Mouse (Mus musculus): ENCODE data around the gene Apoa1.
A peak's percentile ranks its signal among the peaks of the same experiment; 100 is the strongest.

The Apoa1 gene

GRCm38 (mm10) chr9:46256658-46257385, 28.4 kb downstream of the Apoa1 start:
- DNase-seq (ENCODE audit: low read depth, low spot score) = no peak

- DNase-seq (ENCODE audit: low read depth, low spot score) = peak; percentile 84
Observed at GRCm38 (mm10) chr9:46257546-46257945, 29.2 kb downstream of the Apoa1 start.

GRCm38 (mm10) chr9:46259111-46259510, 30.7 kb downstream of the Apoa1 start:
- no peak for DNase-seq (ENCODE audit: low read depth, low spot score)

GRCm38 (mm10) chr9:46261131-46261530, 32.8 kb downstream of the Apoa1 start:
- no peak for DNase-seq (ENCODE audit: low read depth, low spot score)

GRCm38 (mm10) chr9:46268343-46268873, 40.0 kb downstream of the Apoa1 start, which contains the start of gene Apoa5:
Apoa5 (plus strand) TSS chr9:46268633.
- no peak for DNase-seq (ENCODE audit: low read depth, low spot score)

GRCm38 (mm10) chr9:46269125-46269524, 40.7 kb downstream of the Apoa1 start:
- DNase-seq (ENCODE audit: low read depth, low spot score) = no peak

- DNase-seq (ENCODE audit: low read depth, low spot score) = no peak
Observed at GRCm38 (mm10) chr9:46270782-46271181, 42.4 kb downstream of the Apoa1 start.

- no peak for DNase-seq (ENCODE audit: low read depth, low spot score)
Observed at GRCm38 (mm10) chr9:46272070-46272469, 43.7 kb downstream of the Apoa1 start.

GRCm38 (mm10) chr9:46272677-46273454, 44.5 kb downstream of the Apoa1 start, which contains the start of gene Zpr1:
Zpr1 (plus strand) TSS chr9:46273064.
- DNase-seq (ENCODE audit: low read depth, low spot score) = peak; percentile 96

GRCm38 (mm10) chr9:46274494-46274893, 46.1 kb downstream of the Apoa1 start:
- no peak for DNase-seq (ENCODE audit: low read depth, low spot score)
